Mouse (Mus musculus): ENCODE measurements around the gene Spns3. TPM values are rescaled to one million over a fixed set of nuclear protein-coding genes. Genes with fewer than 3 reads are reported as not detected.

The Spns3 gene
- polyA plus RNA-seq, 1 experiment, result 13.2 TPM

DNA sequence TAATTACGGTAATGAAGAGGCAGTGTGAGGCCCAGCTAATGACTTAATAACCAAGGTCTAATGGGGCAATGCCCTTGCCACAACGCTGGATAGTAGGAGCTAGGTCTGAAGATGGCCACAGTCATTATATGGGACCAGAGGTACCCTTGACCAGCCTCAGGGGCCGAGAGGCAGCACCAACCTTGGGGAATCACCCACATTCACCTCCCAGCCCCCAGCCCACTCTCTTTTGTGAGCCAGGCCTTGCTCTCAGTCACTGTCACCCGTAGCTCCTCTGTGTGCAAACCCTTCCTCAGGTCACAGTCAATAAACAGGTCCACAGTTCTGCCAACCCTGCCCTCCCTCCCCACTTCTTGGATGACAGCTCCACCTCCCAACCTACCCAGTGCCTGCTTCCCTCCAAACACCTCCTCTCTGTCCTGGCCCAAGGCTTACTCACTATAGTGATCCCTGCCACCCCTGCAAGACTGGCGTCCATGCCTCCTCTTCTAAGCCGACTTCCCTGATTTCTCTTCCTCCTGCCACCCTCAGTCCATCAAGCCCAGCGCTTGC is 74.2 kb downstream of the Spns3 start:
- no peak for TF ChIP-seq CTCF (IDR thresholded peaks at IDR 0.05; ENCODE audit: control insufficient read depth, insufficient read depth, low read length)
- no peak for TF ChIP-seq POLR2A (IDR thresholded peaks at IDR 0.05; ENCODE audit: borderline replicate concordance, control insufficient read depth, low read depth, low read length)
- Histone ChIP-seq H3K4me1 (ENCODE audit: control insufficient read depth, insufficient read depth, low read length) (peaks cover 6% of the 10 kb centered on the region; the same call in 1 of the 2 replicates), H3K4me3 (replicated peaks; ENCODE audit: control insufficient read depth, low read depth, low read length) (no peak overlapping the region), H3K27ac (ENCODE audit: control insufficient read depth, insufficient read depth, low read depth, low read length, poor library complexity) (no peak overlapping the region)
- WGBS, result 36% methylated on average over 7 of the region's 7 CpGs

DNA sequence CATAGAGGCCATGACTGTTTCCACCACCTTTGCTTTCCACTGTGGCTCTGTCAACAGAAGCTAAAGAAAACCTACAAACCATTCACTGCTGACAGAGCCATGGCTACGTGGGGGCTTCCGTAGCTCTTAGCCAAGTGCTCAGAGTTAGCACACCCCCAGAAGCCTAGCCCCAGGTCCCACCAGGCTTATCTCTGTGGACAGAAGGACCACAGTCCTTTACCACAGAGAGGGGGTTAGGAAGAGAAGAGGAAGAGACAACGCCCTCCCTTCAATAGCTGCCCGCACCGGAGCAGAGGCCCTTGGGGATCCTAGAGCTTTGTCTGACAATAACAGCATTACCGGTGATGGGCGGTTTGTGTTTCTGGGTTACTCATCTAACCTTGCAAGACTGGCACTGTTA is 74.9 kb downstream of the Spns3 start:
- TF ChIP-seq POLR2A (IDR thresholded peaks at IDR 0.05; ENCODE audit: borderline replicate concordance, control insufficient read depth, low read depth, low read length) (no peak), CTCF (IDR thresholded peaks at IDR 0.05; ENCODE audit: control insufficient read depth, insufficient read depth, low read length) (no peak)
- 6% methylated on average over 7 of the region's 7 CpGs for WGBS
- H3K4me3 ChIP-seq (replicated peaks; ENCODE audit: control insufficient read depth, low read depth, low read length), result no peak overlapping the region
- peaks cover 8% of the 10 kb centered on the region for H3K4me1 ChIP-seq (ENCODE audit: control insufficient read depth, insufficient read depth, low read length)
- H3K27ac ChIP-seq (ENCODE audit: control insufficient read depth, insufficient read depth, low read depth, low read length, poor library complexity), result no peak overlapping the region

DNA sequence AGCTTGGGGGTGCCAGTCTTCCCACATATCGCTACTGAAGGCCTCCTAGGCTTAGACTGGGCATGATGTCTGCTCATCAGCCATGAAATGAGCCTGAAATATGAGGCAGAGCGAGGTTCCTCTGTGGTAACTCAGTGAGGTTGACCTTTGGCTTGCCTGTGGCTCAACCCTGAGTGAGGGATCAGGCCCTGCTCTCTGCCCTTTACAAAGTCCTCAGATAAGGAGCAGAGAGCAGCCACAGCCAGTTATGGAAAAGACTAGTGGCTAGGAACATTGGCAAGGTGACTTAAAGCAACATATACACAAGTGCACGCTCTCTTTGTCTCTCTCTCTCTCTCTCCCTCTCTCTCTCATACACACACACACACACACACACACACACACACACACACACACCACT is 75.4 kb downstream of the Spns3 start:
- Histone ChIP-seq H3K4me3 (replicated peaks; ENCODE audit: control insufficient read depth, low read depth, low read length) (no peak overlapping the region), H3K4me1 (ENCODE audit: control insufficient read depth, insufficient read depth, low read length) (peaks cover 12% of the 10 kb centered on the region), H3K27ac (ENCODE audit: control insufficient read depth, insufficient read depth, low read depth, low read length, poor library complexity) (no peak overlapping the region)
- WGBS, result 43% methylated on average over 3 of the region's 3 CpGs
- no peak for TF ChIP-seq CTCF (IDR thresholded peaks at IDR 0.05; ENCODE audit: control insufficient read depth, insufficient read depth, low read length)
- no peak for TF ChIP-seq POLR2A (IDR thresholded peaks at IDR 0.05; ENCODE audit: borderline replicate concordance, control insufficient read depth, low read depth, low read length)

DNA sequence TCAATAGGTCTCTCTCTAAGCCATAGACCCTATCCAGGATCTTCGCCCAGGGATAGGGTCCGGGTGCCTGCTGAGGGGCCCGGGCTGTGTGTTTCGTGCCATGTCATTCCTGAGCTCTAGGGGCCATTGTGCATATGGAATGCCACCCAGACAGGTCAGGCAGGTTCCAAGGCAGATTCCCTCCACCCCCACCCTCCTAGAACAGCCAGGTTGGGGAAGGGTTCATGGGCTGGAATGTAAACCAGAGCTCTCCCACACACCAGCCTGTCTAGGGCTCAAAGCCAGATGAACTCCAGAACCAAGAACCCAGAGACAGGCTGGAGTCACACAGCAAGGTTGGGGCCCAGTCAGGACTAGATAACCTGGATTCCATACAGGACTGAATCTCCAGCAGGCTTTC is 76.8 kb downstream of the Spns3 start:
- 96% methylated on average over 4 of the region's 4 CpGs for WGBS
- no peak for TF ChIP-seq CTCF (IDR thresholded peaks at IDR 0.05; ENCODE audit: control insufficient read depth, insufficient read depth, low read length)
- no peak for TF ChIP-seq POLR2A (IDR thresholded peaks at IDR 0.05; ENCODE audit: borderline replicate concordance, control insufficient read depth, low read depth, low read length)
- no peak overlapping the region for H3K27ac ChIP-seq (ENCODE audit: control insufficient read depth, insufficient read depth, low read depth, low read length, poor library complexity)
- no peak overlapping the region for H3K4me3 ChIP-seq (replicated peaks; ENCODE audit: control insufficient read depth, low read depth, low read length)
- peaks cover 14% of the 10 kb centered on the region for H3K4me1 ChIP-seq (ENCODE audit: control insufficient read depth, insufficient read depth, low read length)

DNA sequence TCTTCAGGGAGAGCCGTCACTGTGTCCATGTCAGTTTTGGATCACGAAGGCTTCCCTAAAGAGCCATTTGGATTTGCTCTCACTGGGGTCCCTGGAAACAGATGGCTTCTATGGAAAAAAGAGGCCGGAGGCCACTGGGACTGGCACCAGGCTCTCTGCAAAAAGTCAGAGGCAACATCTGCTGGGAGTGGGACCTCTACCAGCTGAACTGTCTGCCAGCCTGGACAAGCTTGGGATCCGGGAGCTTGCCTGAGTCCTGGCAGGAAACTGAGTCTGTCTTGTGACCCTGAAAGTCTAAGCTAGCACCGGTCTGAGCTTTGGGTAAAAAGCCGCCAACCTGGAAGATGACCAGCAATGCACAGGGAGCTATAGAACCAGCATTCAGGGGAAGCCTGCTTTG is 78.9 kb downstream of the Spns3 start:
- TF ChIP-seq POLR2A (IDR thresholded peaks at IDR 0.05; ENCODE audit: borderline replicate concordance, control insufficient read depth, low read depth, low read length) (no peak), CTCF (IDR thresholded peaks at IDR 0.05; ENCODE audit: control insufficient read depth, insufficient read depth, low read length) (no peak)
- H3K4me1 ChIP-seq (ENCODE audit: control insufficient read depth, insufficient read depth, low read length), result peaks cover 22% of the 10 kb centered on the region
- no peak overlapping the region for H3K27ac ChIP-seq (ENCODE audit: control insufficient read depth, insufficient read depth, low read depth, low read length, poor library complexity)
- 85% methylated on average over 6 of the region's 6 CpGs for WGBS
- no peak overlapping the region for H3K4me3 ChIP-seq (replicated peaks; ENCODE audit: control insufficient read depth, low read depth, low read length)

DNA sequence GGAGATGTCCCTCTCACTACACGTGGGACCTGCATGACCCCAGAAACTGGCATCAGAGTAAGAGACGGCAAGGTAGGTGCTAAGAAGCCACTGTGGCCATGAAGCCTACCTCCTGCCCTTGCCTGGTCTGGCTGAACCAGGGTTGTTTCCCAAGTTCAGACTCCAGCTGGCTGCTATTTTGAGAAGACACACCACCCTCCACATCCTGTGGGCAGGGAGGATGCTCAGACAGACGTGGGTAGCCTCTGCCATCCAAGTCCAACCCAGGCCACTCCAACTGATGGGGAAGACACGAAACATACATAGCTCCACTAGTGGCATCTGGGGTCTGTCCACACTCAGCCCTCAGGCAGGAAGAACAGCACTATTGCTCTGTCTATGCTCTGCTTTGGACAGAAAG is 80.3 kb downstream of the Spns3 start:
- Histone ChIP-seq H3K27ac (ENCODE audit: control insufficient read depth, insufficient read depth, low read depth, low read length, poor library complexity) (no peak overlapping the region), H3K4me1 (ENCODE audit: control insufficient read depth, insufficient read depth, low read length) (peaks cover 21% of the 10 kb centered on the region)

DNA sequence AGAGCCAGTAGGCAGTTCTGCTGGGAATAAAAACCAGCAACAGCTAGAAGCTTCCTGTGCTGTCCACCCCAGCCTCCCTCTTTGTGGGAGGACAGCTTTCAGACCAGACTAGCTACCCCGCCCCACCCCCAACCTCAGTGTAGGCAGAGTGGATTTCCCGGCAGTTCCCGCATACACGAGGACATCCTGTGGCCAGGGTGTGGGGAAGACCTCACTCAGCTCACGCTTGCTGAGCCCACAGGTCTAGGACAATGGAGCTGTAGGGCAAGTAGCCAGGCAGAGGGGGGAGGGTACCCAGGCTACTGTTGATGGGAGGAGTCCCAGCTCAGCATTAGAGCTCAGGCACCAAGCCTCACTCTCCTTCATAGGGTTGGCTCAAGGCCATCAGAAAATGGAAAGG is 81.1 kb downstream of the Spns3 start:
- no peak overlapping the region for H3K27ac ChIP-seq (ENCODE audit: control insufficient read depth, insufficient read depth, low read depth, low read length, poor library complexity)
- TF ChIP-seq CTCF (IDR thresholded peaks at IDR 0.05; ENCODE audit: control insufficient read depth, insufficient read depth, low read length) (no peak), POLR2A (IDR thresholded peaks at IDR 0.05; ENCODE audit: borderline replicate concordance, control insufficient read depth, low read depth, low read length) (no peak)
- WGBS, result 19% methylated on average over 5 of the region's 5 CpGs
- H3K4me1 ChIP-seq (ENCODE audit: control insufficient read depth, insufficient read depth, low read length), result peaks cover 21% of the 10 kb centered on the region
- no peak overlapping the region for H3K4me3 ChIP-seq (replicated peaks; ENCODE audit: control insufficient read depth, low read depth, low read length)

More for the DNA sequence above, 80.3 kb downstream of the Spns3 start:
- TF ChIP-seq POLR2A (IDR thresholded peaks at IDR 0.05; ENCODE audit: borderline replicate concordance, control insufficient read depth, low read depth, low read length), result no peak
- TF ChIP-seq CTCF (IDR thresholded peaks at IDR 0.05; ENCODE audit: control insufficient read depth, insufficient read depth, low read length), result no peak
- WGBS, result 26% methylated on average over 4 of the region's 4 CpGs
- no peak overlapping the region for H3K4me3 ChIP-seq (replicated peaks; ENCODE audit: control insufficient read depth, low read depth, low read length)

DNA sequence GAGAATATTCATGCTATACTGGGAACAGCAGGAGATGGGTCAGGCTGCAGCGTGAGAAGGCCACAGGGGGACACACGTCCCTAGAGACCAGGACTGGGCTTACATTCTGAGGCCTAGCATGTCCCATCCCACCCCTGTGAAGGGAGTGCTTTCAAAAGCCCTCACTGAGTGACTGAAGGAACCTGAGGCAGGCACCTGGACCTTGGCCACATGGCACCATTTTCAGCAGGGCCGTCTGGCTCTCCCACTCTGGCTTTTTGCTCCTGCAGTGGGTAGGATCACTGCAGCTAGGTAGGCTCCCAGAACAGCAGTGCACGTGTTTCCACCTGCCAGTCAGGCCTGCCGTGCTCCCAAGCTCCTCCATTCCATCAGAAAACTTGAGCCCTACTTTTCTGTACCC is 81.8 kb downstream of the Spns3 start:
- peaks cover 21% of the 10 kb centered on the region for H3K4me1 ChIP-seq (ENCODE audit: control insufficient read depth, insufficient read depth, low read length)
- 63% methylated on average over 5 of the region's 5 CpGs for WGBS
- H3K4me3 ChIP-seq (replicated peaks; ENCODE audit: control insufficient read depth, low read depth, low read length), result no peak overlapping the region
- no peak for TF ChIP-seq POLR2A (IDR thresholded peaks at IDR 0.05; ENCODE audit: borderline replicate concordance, control insufficient read depth, low read depth, low read length)
- no peak for TF ChIP-seq CTCF (IDR thresholded peaks at IDR 0.05; ENCODE audit: control insufficient read depth, insufficient read depth, low read length)
- no peak overlapping the region for H3K27ac ChIP-seq (ENCODE audit: control insufficient read depth, insufficient read depth, low read depth, low read length, poor library complexity)

Measured in bone marrow, adult 2 months (tissue).